Mouse (Mus musculus) heart, embryonic 12.5 days (tissue): Measurements from ENCODE around the gene Gm37240. TPM values are rescaled to one million over a fixed set of nuclear protein-coding genes. Genes with fewer than 3 reads are reported as not detected.
A peak's percentile ranks its signal among the peaks of the same experiment; 100 is the strongest.
"Not testable (repeated sequence)": the region's sequence is repeated elsewhere in the genome, so short reads cannot be mapped to it uniquely, and the experiment has no call there.

Source experiments
- ATAC-seq: fragments of 200-750 bp; cut with Nextera tagmentation; 2 replicates; pipeline ENCODE4 v1.8.0; 2017; ENCODE audit warnings: moderate TSS enrichment, moderate library complexity; ENCODE audit not compliant: insufficient number of reproducible peaks, low FRiP score
- H3K27ac ChIP-seq: fragments of 300-500 bp; sonication (generic); 2 replicates; pipeline ENCODE4 v1.5.1; 2016; ENCODE audit warnings: mild to moderate bottlenecking, moderate library complexity; ENCODE audit not compliant: poor library complexity, severe bottlenecking
- H3K27me3 ChIP-seq: fragments of 300-500 bp; sonication (generic); replicated peaks from 2 replicates; pipeline ENCODE4 v1.6.1; 2016; ENCODE audit warnings: mild to moderate bottlenecking, moderate library complexity
- H3K36me3 ChIP-seq: fragments of 300-500 bp; sonication (generic); 2 replicates; pipeline ENCODE4 v1.6.1; 2016; ENCODE audit warnings: mild to moderate bottlenecking, moderate library complexity
- H3K4me1 ChIP-seq: fragments of 300-500 bp; sonication (generic); replicated peaks from 2 replicates; pipeline ENCODE4 v1.6.1; 2016; ENCODE audit warnings: mild to moderate bottlenecking
- H3K4me2 ChIP-seq: fragments of 300-500 bp; sonication (generic); 2 replicates; pipeline ENCODE4 v1.6.1; 2016; ENCODE audit warnings: mild to moderate bottlenecking, moderate library complexity
- H3K4me3 ChIP-seq: fragments of 300-500 bp; sonication (generic); 2 replicates; pipeline ENCODE4 v1.5.1; 2016; ENCODE audit warnings: mild to moderate bottlenecking
- H3K9ac ChIP-seq: fragments of 300-500 bp; sonication (generic); 2 replicates; pipeline ENCODE4 v1.6.1; 2016; ENCODE audit warnings: mild to moderate bottlenecking, moderate library complexity
- H3K9me3 ChIP-seq: fragments of 300-500 bp; sonication (generic); replicated peaks from 2 replicates; pipeline ENCODE4 v1.6.1; 2016; ENCODE audit warnings: mild to moderate bottlenecking, moderate library complexity
- WGBS: fragments of 180-500 bp; shearing (Covaris S2); methylation state at CpG from one replicate; pipeline ENCODE4 v1.1.7; 2016; 5-methylcytosine and 5-hydroxymethylcytosine counted together
- polyA plus RNA-seq: library from polyadenylated mRNA; unstranded; fragments of >200 nt; fragmentation: Nextera tagmentation; extraction: Ambion mirVana; gene quantifications from 2 replicates; pipeline ENCODE4 v1.2.1, GENCODE M21; 2016

Gene Gm37240
- polyA plus RNA-seq, 1 experiment from 2014 or later: 4.6 TPM

- peaks cover 37% of the 10 kb centered on the region for H3K4me1 ChIP-seq
- ATAC-seq: no peak
- H3K27me3 ChIP-seq: no peaks in the 10 kb centered on the region
- no peak overlapping the region for H3K27ac ChIP-seq
- WGBS: 73% methylated on average over 5 of the region's 5 CpGs
- H3K4me2 ChIP-seq: no peak overlapping the region
- H3K9me3 ChIP-seq: no peaks in the 10 kb centered on the region
- no peaks in the 10 kb centered on the region for H3K36me3 ChIP-seq
- H3K4me3 ChIP-seq: no peak overlapping the region
- H3K9ac ChIP-seq: no peak overlapping the region
Measured at GRCm38 (mm10) chr3:85592640-85593252, 294.6 kb downstream of the Gm37240 start.

DNA sequence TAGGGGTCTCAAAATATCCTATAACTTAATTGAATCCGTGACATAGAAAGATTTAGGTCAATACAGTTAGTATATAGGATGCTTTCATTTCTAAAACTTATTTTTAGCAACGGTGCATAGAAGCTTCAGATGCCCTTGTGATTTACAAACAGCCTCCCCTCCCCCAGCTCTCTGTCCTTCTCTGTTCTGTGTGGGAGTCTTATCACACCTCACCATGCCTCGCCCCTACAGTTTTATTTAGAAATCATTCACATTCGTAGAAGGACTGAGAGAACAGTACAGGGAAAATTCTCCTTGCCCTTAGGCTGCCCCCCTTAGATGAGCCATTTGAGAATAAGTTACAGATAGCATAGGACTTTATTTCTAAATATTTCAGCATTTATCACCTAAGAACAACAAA lies 295.3 kb downstream of the Gm37240 start:
- ATAC-seq: peak; percentile 44; the same call in 1 of the 2 replicates
- Histone ChIP-seq H3K27me3 (no peaks in the 10 kb centered on the region), H3K4me2 (no peak overlapping the region), H3K9me3 (no peaks in the 10 kb centered on the region), H3K36me3 (no peaks in the 10 kb centered on the region), H3K27ac (peak overlapping the region; percentile 33; the same call in 1 of the 2 replicates), H3K9ac (no peak overlapping the region), H3K4me3 (no peak overlapping the region), H3K4me1 (peaks cover 37% of the 10 kb centered on the region)
- 20% methylated on average over 4 of the region's 4 CpGs for WGBS

GRCm38 (mm10) chr3:85590090-85590754 lies 297.1 kb downstream of the Gm37240 start:
- ATAC-seq: no peak
- H3K27ac ChIP-seq: peak overlapping the region; percentile 31

DNA sequence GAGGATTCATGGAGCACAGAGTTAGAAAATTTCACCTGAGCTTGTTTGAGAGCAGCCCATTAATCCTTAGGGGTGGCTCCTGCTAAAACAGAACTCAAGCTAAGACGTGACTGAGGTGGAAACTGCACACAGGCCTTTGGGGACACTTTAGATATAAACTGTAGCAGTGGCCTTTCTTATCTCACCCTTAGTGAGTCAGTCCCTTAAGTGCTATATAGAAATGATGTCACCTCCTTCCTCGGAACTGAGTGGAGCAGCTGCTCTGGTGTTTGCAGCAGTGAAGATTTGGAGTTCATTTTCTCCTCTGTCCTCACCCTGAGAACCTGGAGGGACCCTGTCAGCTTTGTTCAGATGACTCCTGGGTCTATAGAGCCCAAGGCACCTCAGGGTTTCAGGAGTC lies 298.6 kb downstream of the Gm37240 start:
- Histone ChIP-seq H3K9me3 (no peaks in the 10 kb centered on the region), H3K27me3 (no peaks in the 10 kb centered on the region), H3K4me3 (no peak overlapping the region), H3K27ac (peak overlapping the region; percentile 83), H3K9ac (no peak overlapping the region), H3K4me1 (peaks cover 40% of the 10 kb centered on the region), H3K36me3 (no peaks in the 10 kb centered on the region), H3K4me2 (0 out of 2 replicates have a peak overlapping the region, but pooled peaks have one; percentile 29)
- ATAC-seq: peak; percentile 80
- WGBS: 6% methylated on average over 2 of the region's 2 CpGs

More at GRCm38 (mm10) chr3:85590090-85590754, 297.1 kb downstream of the Gm37240 start:
- WGBS: 63% methylated on average over 3 of the region's 3 CpGs
- Histone ChIP-seq H3K27me3 (no peaks in the 10 kb centered on the region), H3K4me2 (no peak overlapping the region), H3K9me3 (no peaks in the 10 kb centered on the region), H3K9ac (no peak overlapping the region), H3K4me3 (no peak overlapping the region), H3K36me3 (no peaks in the 10 kb centered on the region), H3K4me1 (peaks cover 37% of the 10 kb centered on the region)

- Histone ChIP-seq H3K4me2 (no peak overlapping the region), H3K4me1 (peaks cover 18% of the 10 kb centered on the region), H3K9ac (no peak overlapping the region), H3K36me3 (no peaks in the 10 kb centered on the region), H3K4me3 (no peak overlapping the region), H3K9me3 (no peaks in the 10 kb centered on the region), H3K27ac (no peak overlapping the region), H3K27me3 (no peaks in the 10 kb centered on the region)
- 59% methylated on average over 4 of the region's 4 CpGs for WGBS
- no peak for ATAC-seq
Measured at GRCm38 (mm10) chr3:85584966-85585365, 302.4 kb downstream of the Gm37240 start.

DNA sequence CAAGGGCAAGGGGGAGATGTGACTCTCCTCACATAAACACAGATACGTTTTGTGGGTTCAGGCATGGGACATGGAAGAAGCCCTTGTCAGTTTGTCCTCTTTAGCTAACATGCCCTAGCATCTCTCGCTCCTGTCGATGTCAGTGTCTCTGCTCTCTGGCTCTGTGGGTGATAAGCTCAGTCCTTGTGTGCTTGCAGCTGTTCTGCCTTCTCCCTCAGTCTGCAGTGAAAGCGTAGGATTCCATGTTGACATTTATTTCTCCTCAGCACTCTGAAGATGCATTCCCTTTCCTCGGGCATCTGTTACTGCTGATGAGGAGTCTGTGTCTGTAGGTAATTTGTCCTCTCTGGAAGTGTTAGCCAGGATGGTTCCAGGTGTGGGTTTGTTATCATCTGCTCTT lies 304.1 kb downstream of the Gm37240 start:
- no peaks in the 10 kb centered on the region for H3K27me3 ChIP-seq
- no peak overlapping the region for H3K27ac ChIP-seq
- no peak overlapping the region for H3K9ac ChIP-seq
- peaks cover 4% of the 10 kb centered on the region; the same call in 1 of the 2 replicates for H3K4me1 ChIP-seq
- WGBS: 67% methylated on average over 5 of the region's 5 CpGs
- H3K4me3 ChIP-seq: no peak overlapping the region
- H3K36me3 ChIP-seq: no peaks in the 10 kb centered on the region
- H3K9me3 ChIP-seq: no peaks in the 10 kb centered on the region
- no peak for ATAC-seq
- no peak overlapping the region for H3K4me2 ChIP-seq

GRCm38 (mm10) chr3:85582726-85583125 lies 304.6 kb downstream of the Gm37240 start:
- Histone ChIP-seq H3K9me3 (no peaks in the 10 kb centered on the region), H3K4me1 (peaks cover 4% of the 10 kb centered on the region; the same call in 1 of the 2 replicates), H3K36me3 (no peaks in the 10 kb centered on the region), H3K4me3 (no peak overlapping the region), H3K9ac (no peak overlapping the region), H3K4me2 (no peak overlapping the region), H3K27ac (no peak overlapping the region), H3K27me3 (no peaks in the 10 kb centered on the region)
- WGBS: 77% methylated on average over 2 of the region's 2 CpGs
- no peak for ATAC-seq

DNA sequence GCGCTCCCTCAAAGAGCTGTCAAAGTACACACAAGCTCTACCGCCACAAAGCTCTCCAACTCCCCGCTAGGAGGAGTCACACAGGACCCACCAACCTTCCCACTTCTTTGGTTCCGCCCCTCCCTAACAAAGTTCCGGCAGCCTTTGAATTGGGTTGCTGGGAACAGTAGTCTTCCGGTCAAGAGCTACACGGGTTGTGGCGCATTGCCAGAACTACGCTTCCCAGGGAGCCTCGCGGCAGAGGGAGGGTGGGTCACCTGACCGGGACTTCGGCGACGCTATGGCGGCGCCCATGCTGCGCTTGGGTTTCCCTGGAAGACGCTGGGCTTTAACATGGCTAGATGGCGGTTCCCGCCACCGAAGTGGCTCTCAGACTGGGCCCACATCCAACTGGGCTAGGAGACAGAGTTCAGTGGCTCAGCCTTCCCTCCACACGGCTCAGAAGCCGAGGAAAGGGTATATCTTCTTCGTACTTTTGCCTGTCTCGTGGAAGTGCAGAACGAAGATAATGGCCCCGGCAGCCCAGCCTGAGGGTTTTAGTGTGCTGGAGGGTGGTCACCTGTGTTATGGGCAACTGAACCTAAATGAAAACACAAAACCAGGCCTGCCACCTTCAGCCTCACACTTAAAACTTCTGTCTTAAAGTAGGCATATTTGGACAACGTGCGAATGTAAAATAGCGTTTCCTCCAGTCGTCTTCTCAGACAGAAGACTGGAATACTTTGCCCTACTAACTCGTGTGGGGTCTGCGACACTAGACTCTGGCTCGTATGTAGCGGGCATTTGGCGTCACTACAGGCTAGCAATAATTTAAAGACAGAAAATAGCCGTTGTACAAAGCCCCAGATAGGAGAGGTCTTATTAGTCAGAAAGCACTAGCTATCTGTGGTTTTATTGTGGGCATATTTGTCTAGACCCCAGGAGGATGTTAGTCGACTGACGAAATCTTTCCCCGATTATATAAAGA lies 313.2 kb downstream of the Gm37240 start, which contains the start of gene Gatb:
Gene Gatb (plus strand): TSS at position 256 of the 967 bp plus-strand sequence.
- WGBS: 2% methylated on average over 41 of the region's 41 CpGs
- Histone ChIP-seq H3K4me2 (peak within 1 kb of the TSS; percentile 84), H3K4me1 (no peaks in the 10 kb centered on the region), H3K9ac (peak within 1 kb of the TSS; percentile 79), H3K9me3 (no peaks in the 10 kb centered on the region), H3K27me3 (no peaks in the 10 kb centered on the region), H3K36me3 (no peaks in the 10 kb centered on the region), H3K4me3 (peak within 1 kb of the TSS; percentile 66), H3K27ac (peak within 1 kb of the TSS; percentile 71)
- ATAC-seq: peak; percentile 99

- ATAC-seq: no peak; the same call in 1 of the 2 replicates
Measured at GRCm38 (mm10) chr3:85573216-85573863, 314.0 kb downstream of the Gm37240 start.

GRCm38 (mm10) chr3:85572502-85572901 lies 314.8 kb downstream of the Gm37240 start:
- 89% methylated on average over 8 of the region's 8 CpGs for WGBS
- ATAC-seq, H3K4me2 ChIP-seq: not testable (repeated sequence)

More at GRCm38 (mm10) chr3:85573216-85573863, 314.0 kb downstream of the Gm37240 start:
- Histone ChIP-seq H3K9me3 (no peaks in the 10 kb centered on the region), H3K27ac (no peak overlapping the region), H3K4me2 (peak overlapping the region; percentile 84), H3K36me3 (no peaks in the 10 kb centered on the region), H3K4me3 (peak overlapping the region; percentile 66; the same call in 1 of the 2 replicates), H3K27me3 (no peaks in the 10 kb centered on the region), H3K9ac (no peak overlapping the region), H3K4me1 (no peaks in the 10 kb centered on the region)
- 23% methylated on average over 6 of the region's 6 CpGs for WGBS

More at GRCm38 (mm10) chr3:85572502-85572901, 314.8 kb downstream of the Gm37240 start:
- H3K9me3 ChIP-seq, H3K36me3 ChIP-seq, H3K4me1 ChIP-seq, H3K4me3 ChIP-seq, H3K9ac ChIP-seq, H3K27me3 ChIP-seq, H3K27ac ChIP-seq: not testable (repeated sequence)
